Mouse (Mus musculus): ENCODE data around the gene Pear1. TPM values are rescaled to one million over a fixed set of nuclear protein-coding genes. Genes with fewer than 3 reads are reported as not detected.

Pear1 gene
- total and polyA plus RNA-seq, 3 experiments = 0.20 to 1.2 (median 0.46) TPM

DNA sequence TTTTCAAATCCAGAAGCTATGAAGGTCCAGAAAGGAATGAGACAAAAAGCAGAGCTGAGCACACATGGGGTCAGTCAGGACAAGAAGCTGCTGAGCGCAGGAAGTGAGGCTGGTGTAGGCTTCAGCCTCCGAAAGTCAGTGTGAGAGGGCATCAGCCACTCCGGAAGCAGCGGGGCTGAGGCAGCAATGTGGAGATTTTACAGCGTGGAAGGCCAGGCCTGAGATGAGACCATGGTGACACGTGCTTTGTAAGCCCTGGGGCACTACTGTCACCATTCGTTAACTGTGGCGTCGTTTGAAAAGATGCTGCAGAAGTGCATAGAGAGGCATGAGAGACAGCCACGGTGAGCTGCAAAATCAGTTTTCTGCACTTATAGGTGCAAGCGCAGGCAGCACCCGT, 5.9 kb downstream of the Pear1 start:
- no peaks in the 10 kb centered on the region for H3K9me3 ChIP-seq (replicated peaks; ENCODE audit: low read length)
- peaks cover 5 to 6% of the 10 kb centered on the region in 2 experiments for H3K4me1 ChIP-seq (ENCODE audit: control insufficient read depth in 1 of 2, insufficient read depth in 2 of 2)
- H3K9ac ChIP-seq (ENCODE audit: insufficient read depth, low read depth) = no peak overlapping the region
- no peak overlapping the region for H3K4me3 ChIP-seq (replicated peaks in 1 of 3; ENCODE audit: low read depth in 2 of 3, low read length in 2 of 3, poor library complexity in 1 of 3)
- H3K27ac ChIP-seq (ENCODE audit: insufficient read depth, low read depth) = no peak overlapping the region
- DNase-seq (ENCODE audit: extremely low read depth) = no peak
- no peak overlapping the region for H3K4me2 ChIP-seq (ENCODE audit: insufficient read depth, low read depth, poor library complexity, severe bottlenecking)
- no peak for TF ChIP-seq ELF1 (IDR thresholded peaks at IDR 0.05; ENCODE audit: low read depth, low read length)
- no peak for TF ChIP-seq E2F4 (IDR thresholded peaks at IDR 0.05; ENCODE audit: insufficient replicate concordance, low read depth, low read length)
- peaks cover 80% of the 10 kb centered on the region for H3K27me3 ChIP-seq (replicated peaks)
- in situ Hi-C loops (cut with MboI; ENCODE audit: low pct_ligation_motif_present, low pct_unique_long_range_greater_than_20kb, low sequenced_read_pairs) (loop anchor here (5.0 kb wide), 2 partner anchors 36 to 39 kb away; no protein-coding TSS in a partner anchor), dilution Hi-C loops (cut with MboI; ENCODE audit: extremely low pct_ligation_motif_present, extremely low pct_unique_long_range_greater_than_20kb, low sequenced_read_pairs) (no loop called here)
- no peaks in the 10 kb centered on the region for H3K79me2 ChIP-seq (replicated peaks; ENCODE audit: control insufficient read depth, extremely low read depth, insufficient read depth, poor library complexity, severe bottlenecking)
- H3K36me3 ChIP-seq (replicated peaks in 1 of 2; ENCODE audit: control insufficient read depth in 1 of 2, insufficient read depth in 1 of 2, low read length in 1 of 2) = no peaks in the 10 kb centered on the region

DNA sequence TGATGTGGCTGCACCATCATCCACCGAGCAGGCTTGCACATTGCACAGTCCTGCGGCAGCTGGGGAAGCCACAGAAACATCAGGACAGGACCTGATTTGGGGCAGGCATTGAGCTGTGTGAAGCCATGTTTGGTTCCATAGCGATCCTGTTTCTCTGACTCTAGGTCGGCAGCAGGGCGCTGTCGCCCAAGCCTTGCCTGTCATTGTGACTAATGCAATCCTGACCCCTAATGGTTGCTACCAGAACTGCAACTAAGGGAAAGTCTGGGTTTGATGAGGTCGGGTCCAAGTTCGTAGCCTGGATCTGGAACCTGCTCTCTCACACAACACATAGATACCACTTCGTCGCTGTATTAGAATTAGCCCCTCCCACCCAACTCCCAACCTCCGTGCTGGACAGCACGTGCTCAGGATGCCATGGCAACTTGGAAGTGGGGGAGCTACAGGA, 7.4 kb downstream of the Pear1 start:
- Histone ChIP-seq H3K9ac (ENCODE audit: insufficient read depth, low read depth) (peak overlapping the region; percentile 2; the same call in 1 of the 2 replicates), H3K36me3 (replicated peaks in 1 of 2; ENCODE audit: control insufficient read depth in 1 of 2, insufficient read depth in 1 of 2, low read length in 1 of 2) (no peaks in the 10 kb centered on the region), H3K79me2 (replicated peaks; ENCODE audit: control insufficient read depth, extremely low read depth, insufficient read depth, poor library complexity, severe bottlenecking) (no peaks in the 10 kb centered on the region), H3K27ac (ENCODE audit: insufficient read depth, low read depth) (no peak overlapping the region), H3K4me2 (ENCODE audit: insufficient read depth, low read depth, poor library complexity, severe bottlenecking) (peak overlapping the region; percentile 41), H3K4me1 (ENCODE audit: control insufficient read depth in 1 of 2, insufficient read depth in 2 of 2) (peaks cover 5 to 6% of the 10 kb centered on the region in 2 experiments), H3K4me3 (replicated peaks in 1 of 3; ENCODE audit: low read depth in 2 of 3, low read length in 2 of 3, poor library complexity in 1 of 3) (peak overlapping the region in 1 of 3 experiments; percentile 17), H3K9me3 (replicated peaks; ENCODE audit: low read length) (no peaks in the 10 kb centered on the region), H3K27me3 (replicated peaks) (peaks cover 88% of the 10 kb centered on the region)
- dilution Hi-C loops (cut with MboI; ENCODE audit: extremely low pct_ligation_motif_present, extremely low pct_unique_long_range_greater_than_20kb, low sequenced_read_pairs) (no loop called here), in situ Hi-C loops (cut with MboI; ENCODE audit: low pct_ligation_motif_present, low pct_unique_long_range_greater_than_20kb, low sequenced_read_pairs) (loop anchor here (5.0 kb wide), 2 partner anchors 34 to 41 kb away; no protein-coding TSS in a partner anchor)
- DNase-seq (ENCODE audit: extremely low read depth) = peak; percentile 88
- TF ChIP-seq ZKSCAN1 (IDR thresholded peaks at IDR 0.05; ENCODE audit: borderline replicate concordance, low read depth, low read length) (no peak), ZMIZ1 (IDR thresholded peaks at IDR 0.05; ENCODE audit: low read depth, low read length) (no peak), UBTF (IDR thresholded peaks at IDR 0.05; ENCODE audit: low read depth, low read length) (no peak), JUND (conservative IDR thresholded peaks at IDR 0.05; ENCODE audit: low read depth, low read length) (no peak), MAFK (IDR thresholded peaks at IDR 0.05; ENCODE audit: insufficient replicate concordance, low read length) (no peak), SIN3A (IDR thresholded peaks at IDR 0.05; ENCODE audit: low read length) (no peak), KAT2A (IDR thresholded peaks at IDR 0.05; ENCODE audit: insufficient replicate concordance, low read length) (no peak), CHD1 (IDR thresholded peaks at IDR 0.05; ENCODE audit: low read depth, low read length) (no peak), MYC (IDR thresholded peaks at IDR 0.05; ENCODE audit: low read depth, low read length) (no peak), NRF1 (IDR thresholded peaks at IDR 0.05; ENCODE audit: low read depth, low read length) (no peak), SMC3 (IDR thresholded peaks at IDR 0.05; ENCODE audit: low read depth, low read length) (peak; percentile 93), ELF1 (IDR thresholded peaks at IDR 0.05; ENCODE audit: low read depth, low read length) (no peak), RCOR1 (conservative IDR thresholded peaks at IDR 0.05; ENCODE audit: low read depth, low read length) (no peak), HCFC1 (IDR thresholded peaks at IDR 0.05; ENCODE audit: low read depth, low read length) (no peak), USF2 (conservative IDR thresholded peaks at IDR 0.05; ENCODE audit: low read depth, low read length) (no peak), PAX5 (IDR thresholded peaks at IDR 0.05; ENCODE audit: low read length) (no peak), ETS1 (conservative IDR thresholded peaks at IDR 0.05; ENCODE audit: low read depth, low read length) (no peak), CTCF (conservative IDR thresholded peaks at IDR 0.05 in 1 of 2, IDR thresholded peaks at IDR 0.05 in 1 of 2; ENCODE audit: low read depth in 2 of 2, low read length in 2 of 2) (peak; percentile 93 to 97), JUN (IDR thresholded peaks at IDR 0.05; ENCODE audit: insufficient read depth, low read depth, low read length) (no peak), MEF2A (IDR thresholded peaks at IDR 0.05; ENCODE audit: borderline replicate concordance, low read depth, low read length) (no peak), USF1 (IDR thresholded peaks at IDR 0.05; ENCODE audit: low read depth, low read length) (no peak), CHD2 (IDR thresholded peaks at IDR 0.05; ENCODE audit: low read length) (no peak), MAX (IDR thresholded peaks at IDR 0.05; ENCODE audit: low read length) (no peak), RAD21 (IDR thresholded peaks at IDR 0.05; ENCODE audit: low read depth, low read length) (peak; percentile 96), IRF4 (IDR thresholded peaks at IDR 0.05; ENCODE audit: low read depth, low read length) (no peak), GABPA (IDR thresholded peaks at IDR 0.05; ENCODE audit: insufficient replicate concordance, low read depth, low read length) (no peak), POLR2A (IDR thresholded peaks at IDR 0.05; ENCODE audit: low read depth, low read length) (no peak), ZC3H11A (IDR thresholded peaks at IDR 0.05; ENCODE audit: low read depth, low read length) (peak; percentile 67), TCF12 (IDR thresholded peaks at IDR 0.05; ENCODE audit: low read depth, low read length) (no peak), TBP (conservative IDR thresholded peaks at IDR 0.05; ENCODE audit: low read depth, low read length) (no peak), BHLHE40 (IDR thresholded peaks at IDR 0.05; ENCODE audit: low read depth, low read length) (peak; percentile 14; the same call in 1 of the 2 replicates), MAZ (IDR thresholded peaks at IDR 0.05; ENCODE audit: low read depth, low read length) (no peak)

All from CH12.LX (cell line).